Mouse (Mus musculus) thymus, postnatal 0 days (tissue): ENCODE results near the gene Elof1. TPM values are rescaled to one million over a fixed set of nuclear protein-coding genes. Genes with fewer than 3 reads are reported as not detected.

Experiments
- DNase-seq: peaks from one replicate; pipeline ENCODE4 v3.0.0-alpha.2; 2015; ENCODE audit warnings: low spot score
- polyA plus RNA-seq: library from polyadenylated mRNA; unstranded; fragments of >200 nt; fragmentation: Nextera tagmentation; extraction: Ambion mirVana; gene quantifications from 2 replicates; pipeline ENCODE4 v1.2.1, GENCODE M21; 2015

The Elof1 gene
- polyA plus RNA-seq, 1 experiment from 2014 or later: 174 TPM

GRCm38 (mm10) chr9:22136765-22137547, 20.0 kb upstream of the Elof1 start:
- no peak for DNase-seq

- DNase-seq: peak; percentile 84
Measured at GRCm38 (mm10) chr9:22135644-22136390, 18.8 kb upstream of the Elof1 start, which contains the start of gene Acp5. Gene Acp5, minus strand, starts transcription at chr9:22135711.

GRCm38 (mm10) chr9:22134988-22135643, 18.1 kb upstream of the Elof1 start:
- peak; percentile 27 for DNase-seq

- DNase-seq: peak; percentile 72
Measured at GRCm38 (mm10) chr9:22134246-22134890, 17.4 kb upstream of the Elof1 start.

GRCm38 (mm10) chr9:22132220-22132619, 15.2 kb upstream of the Elof1 start:
- DNase-seq: no peak

- DNase-seq: peak; percentile 75
Measured at GRCm38 (mm10) chr9:22131226-22131981, 14.4 kb upstream of the Elof1 start.

- DNase-seq: no peak
Measured at GRCm38 (mm10) chr9:22125246-22126027, 8.5 kb upstream of the Elof1 start.

- no peak for DNase-seq
Measured at GRCm38 (mm10) chr9:22124169-22124568, 7.2 kb upstream of the Elof1 start.

- DNase-seq: no peak
Measured at GRCm38 (mm10) chr9:22123069-22123609, 6.2 kb upstream of the Elof1 start.

- no peak for DNase-seq
Measured at GRCm38 (mm10) chr9:22122005-22122404, 5.0 kb upstream of the Elof1 start.

- DNase-seq: no peak
Measured at GRCm38 (mm10) chr9:22121545-22121944, 4.6 kb upstream of the Elof1 start.

GRCm38 (mm10) chr9:22119543-22119942, 2.6 kb upstream of the Elof1 start:
- no peak for DNase-seq

GRCm38 (mm10) chr9:22117754-22118456, 933 bp upstream of the Elof1 start:
- DNase-seq: peak; percentile 89

- DNase-seq: peak; percentile 43
Measured at GRCm38 (mm10) chr9:22116086-22116485, 886 bp downstream of the Elof1 start.

- DNase-seq: no peak
Measured at GRCm38 (mm10) chr9:22115635-22116034, 1.3 kb downstream of the Elof1 start.

GRCm38 (mm10) chr9:22108194-22108593, 8.8 kb downstream of the Elof1 start:
- DNase-seq: no peak

GRCm38 (mm10) chr9:22099922-22100321, 17.1 kb downstream of the Elof1 start:
- DNase-seq: no peak

GRCm38 (mm10) chr9:22098993-22099696, 17.8 kb downstream of the Elof1 start, which contains the start of gene Cnn1:
Gene Cnn1, plus strand, starts transcription at chr9:22099216.
- no peak for DNase-seq
